Mouse (Mus musculus): ENCODE data around the gene Msi1.

The Msi1 gene

DNA sequence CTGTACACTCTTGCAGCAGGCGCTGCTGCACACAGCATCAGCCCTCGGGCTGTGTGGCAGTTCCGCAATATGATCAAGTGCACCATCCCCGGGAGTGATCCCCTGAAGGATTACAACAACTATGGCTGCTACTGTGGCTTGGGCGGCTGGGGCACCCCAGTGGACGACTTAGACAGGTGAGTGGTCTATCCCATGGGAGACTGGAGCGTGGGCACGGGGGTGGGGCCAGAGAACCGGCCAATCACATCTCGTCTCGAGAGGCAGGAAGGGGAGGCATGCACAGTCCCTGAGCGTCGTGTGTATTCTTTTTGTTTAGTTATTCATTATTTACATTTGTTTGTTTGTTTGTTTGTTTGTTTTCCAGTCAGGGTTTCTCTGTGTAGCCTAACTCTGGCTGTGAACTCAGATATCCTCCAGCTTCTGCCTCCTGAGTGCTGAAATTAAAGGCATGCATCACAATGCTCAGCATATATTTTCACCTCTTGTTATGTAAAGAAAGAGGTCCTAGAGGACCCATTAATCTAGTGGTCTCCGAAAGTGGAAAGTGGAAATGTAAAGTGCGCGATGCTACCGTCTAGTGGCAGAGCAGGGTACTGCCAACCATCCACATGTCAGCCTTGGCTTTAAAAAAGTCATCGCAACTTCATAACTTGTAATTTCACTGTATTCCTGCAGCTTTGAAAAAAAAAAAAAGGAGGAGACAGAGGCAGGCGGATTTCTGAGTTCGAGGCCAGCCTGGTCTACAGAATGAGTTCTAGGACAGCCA, 41.5 kb downstream of the Msi1 start:
- DNase-seq = peak; percentile 47 to 65

DNA sequence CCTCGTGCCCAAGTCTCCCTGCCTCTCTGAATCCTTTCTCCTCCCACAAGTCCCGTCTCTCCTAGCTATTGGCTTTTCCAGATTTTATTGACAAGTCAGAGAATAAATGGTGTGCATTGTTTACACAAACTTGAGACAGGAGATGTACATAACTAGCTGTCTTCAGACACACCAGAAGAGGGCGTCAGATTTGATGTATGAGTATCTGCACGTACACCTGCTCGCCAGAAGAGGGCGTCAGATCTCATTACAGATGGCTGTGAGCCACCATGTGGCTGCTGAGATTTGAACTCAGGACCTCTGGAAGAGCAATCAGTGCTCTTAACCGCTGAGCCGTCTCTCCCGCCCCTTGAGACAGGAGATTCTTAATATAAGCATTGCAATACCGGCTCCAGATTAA, 43.8 kb downstream of the Msi1 start:
- no peak for DNase-seq

DNA sequence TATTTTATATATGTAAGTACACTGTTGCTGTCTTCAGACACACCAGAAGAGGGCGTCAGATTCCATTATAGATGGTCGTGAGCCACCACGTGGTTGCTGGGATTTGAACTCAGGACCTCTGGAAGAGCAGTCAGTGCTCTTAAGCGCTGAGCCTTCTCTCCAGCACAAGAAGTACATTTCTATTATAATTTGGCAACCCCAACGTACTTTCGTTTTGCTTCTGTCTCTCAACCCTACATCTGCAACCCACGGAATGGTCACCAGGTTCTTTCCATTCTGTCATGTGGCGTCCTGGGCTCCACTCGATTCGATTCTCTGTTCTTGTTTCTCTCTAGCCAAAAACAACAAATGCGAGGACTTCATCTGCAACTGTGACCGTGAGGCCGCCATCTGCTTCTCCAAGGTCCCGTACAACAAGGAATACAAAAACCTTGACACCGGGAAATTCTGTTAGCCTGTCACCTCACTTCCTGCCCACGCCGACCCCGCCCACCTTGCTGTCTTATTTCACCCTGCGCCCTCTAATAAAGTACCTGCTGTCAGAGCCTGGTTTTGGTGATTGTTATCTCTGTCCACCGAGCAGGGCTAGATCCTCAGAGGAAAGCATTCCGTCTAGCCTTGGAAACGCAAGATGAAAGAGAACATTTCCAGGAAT, 44.9 kb downstream of the Msi1 start:
- DNase-seq = no peak

DNA sequence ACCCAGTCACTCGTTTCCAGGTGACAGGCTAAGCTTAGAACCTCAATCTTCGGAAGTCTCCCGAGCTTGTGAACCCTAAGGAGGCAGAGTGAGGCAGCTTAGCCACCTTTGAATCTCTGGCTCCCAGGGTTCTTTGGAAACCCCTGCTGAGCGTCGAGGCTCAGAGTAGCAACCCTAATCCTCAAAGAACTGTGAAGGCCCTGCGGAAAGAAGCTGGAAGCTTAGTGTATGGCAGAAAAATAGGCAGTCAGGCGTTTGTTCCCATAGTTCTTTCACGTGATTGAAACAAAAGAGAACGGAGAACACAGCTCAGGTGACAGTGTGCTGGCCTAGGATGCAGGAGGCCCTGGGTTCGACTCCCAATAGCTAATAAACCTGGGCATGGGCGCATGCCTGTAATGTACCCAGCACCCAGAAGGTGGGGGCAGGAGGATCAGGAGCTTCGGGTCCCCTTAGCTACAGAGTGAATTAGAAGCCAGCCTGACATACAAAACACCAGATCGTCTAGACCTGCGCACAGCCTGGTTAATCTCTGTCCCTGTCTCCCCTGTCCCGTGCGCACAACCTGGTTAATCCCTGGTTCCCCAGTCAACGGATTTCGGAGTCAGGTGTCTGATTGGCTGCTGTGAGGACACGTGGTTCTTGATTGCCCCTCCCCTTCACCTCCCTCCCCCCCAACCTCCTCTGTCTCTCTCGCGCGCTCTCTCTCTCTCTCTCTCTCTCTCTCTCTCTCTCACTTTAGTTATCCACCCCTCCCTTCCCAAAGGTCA, 46.1 kb downstream of the Msi1 start:
- no peak for DNase-seq

DNA sequence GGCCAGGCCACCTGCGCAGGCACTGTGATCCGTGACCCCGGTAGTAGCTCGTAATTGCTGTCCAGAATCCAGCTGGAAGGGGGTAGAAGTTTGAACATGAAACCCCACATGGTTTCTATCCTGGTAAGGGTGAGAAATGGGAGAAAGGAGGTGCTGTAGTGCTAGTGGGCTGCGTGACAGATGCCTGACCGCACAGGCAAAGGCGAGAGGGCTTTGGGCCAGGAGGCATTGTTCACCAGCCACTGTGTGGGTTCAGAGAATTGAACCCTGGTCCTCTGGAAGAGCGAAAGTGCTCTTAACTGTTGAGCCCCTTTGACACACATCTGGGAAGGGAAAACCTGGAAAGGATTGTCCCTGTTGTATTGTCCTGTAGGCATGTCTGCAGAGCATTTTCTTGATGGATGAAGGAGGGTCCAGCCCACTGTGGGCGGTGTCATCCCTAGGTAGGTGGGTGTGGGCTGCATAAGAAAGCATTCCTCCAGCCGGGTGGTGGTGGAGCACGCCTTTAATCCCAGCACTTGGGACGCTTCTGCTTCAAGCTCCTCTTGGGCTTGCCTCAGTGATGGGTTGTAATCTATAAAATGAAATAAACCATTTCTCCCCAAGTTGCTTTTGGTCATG, 46.8 kb downstream of the Msi1 start:
- DNase-seq = no peak

DNA sequence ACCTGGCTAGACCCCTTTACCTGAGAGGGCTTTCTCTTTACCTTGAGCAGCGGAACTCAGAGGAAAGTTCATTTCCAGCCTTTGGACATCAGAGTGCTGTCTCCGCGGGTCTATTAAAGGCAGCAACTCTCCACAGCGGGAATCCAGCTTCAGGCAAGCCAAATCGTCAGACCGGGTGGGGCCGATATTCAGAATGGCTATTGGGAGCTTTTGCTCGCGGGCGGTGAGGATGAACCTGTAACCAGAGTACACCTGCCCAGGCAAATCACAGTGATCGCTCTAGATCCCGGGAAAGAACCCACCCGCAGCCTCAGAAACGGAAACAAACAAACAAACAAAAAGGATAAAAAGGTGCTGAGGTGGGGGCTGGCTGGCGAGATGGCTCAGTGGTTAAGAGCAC, 50.2 kb downstream of the Msi1 start:
- DNase-seq = no peak

DNA sequence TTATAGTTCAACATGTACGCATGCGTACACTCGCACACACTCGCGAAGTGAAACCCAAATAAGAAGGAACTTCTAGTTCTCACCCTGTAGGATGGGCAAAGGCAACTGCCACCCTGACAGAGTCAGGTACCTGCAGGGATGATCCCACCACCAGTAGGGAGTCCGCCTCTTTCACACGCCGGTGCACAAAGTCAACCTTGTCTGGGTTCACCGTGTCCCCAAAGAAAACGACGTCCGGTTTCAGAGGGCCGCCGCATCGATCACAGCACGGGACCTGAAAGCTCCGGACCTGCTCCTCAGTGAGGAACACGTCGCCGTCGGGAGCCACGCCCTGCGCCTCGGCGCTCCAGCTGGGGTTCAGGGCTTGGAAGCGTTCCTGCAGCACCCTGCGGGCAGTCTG, 50.7 kb downstream of the Msi1 start:
- peak; percentile 23 to 32 for DNase-seq

DNA sequence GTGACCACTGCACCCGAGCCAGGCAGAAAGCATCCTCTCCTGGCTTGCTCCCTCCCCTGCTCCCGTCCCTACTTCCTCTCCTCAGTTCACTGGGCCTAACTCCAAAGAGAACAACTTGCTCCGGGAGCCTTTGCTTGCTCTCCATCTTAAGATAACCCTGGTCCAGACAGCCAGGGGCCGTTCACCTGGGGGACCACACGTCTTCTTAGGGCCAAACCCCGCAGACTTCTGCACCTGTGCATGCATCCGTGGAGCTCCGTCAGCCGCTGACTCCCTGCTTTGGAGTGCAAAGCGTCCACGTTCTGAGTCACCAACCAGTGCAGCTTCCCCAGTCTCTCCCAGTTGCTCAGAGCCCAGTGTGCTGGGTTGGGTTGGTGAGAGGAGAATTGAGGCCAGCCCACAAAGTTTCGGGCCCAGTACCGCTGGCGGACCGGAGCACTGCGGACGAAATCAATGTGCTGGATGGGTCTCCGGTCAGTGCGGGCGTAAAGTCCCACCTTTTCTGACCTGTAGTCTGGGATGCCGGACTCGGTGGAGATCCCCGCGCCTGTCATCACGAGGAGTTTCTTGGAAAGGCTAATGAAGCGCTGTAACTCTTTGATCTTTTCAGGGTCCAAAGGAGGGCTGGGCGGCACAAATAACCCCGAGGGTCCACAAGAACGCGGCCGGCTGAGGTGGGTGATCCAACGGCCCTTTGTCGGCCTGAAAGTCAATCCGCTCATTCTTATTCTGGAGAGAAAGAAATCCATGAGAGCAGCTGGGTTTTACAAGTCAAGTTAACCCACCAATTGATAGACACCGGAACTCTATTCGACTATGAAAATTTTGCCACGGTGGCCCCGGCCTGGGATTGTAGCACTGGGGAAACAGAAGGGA, 53.2 kb downstream of the Msi1 start:
- DNase-seq = peak in 1 of 2 experiments; percentile 28

DNA sequence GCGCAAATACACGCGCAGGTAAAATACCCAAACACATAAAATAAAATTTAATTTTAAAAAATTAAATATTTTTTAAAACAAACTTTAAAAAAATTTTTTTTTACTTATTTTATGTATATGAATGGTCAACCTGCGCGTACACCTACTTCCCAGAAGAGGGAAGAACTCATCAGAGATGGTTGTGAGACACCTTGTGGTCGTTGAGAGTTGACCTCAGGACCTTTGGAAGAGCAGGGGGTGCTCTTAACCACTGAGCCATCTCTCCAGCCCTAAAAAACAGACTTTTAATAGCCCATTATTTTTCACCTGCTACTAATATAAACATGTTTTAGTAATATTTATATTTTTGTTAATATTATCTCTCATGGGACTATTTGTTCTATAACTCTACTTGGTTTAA, 54.0 kb downstream of the Msi1 start:
- no peak for DNase-seq

DNA sequence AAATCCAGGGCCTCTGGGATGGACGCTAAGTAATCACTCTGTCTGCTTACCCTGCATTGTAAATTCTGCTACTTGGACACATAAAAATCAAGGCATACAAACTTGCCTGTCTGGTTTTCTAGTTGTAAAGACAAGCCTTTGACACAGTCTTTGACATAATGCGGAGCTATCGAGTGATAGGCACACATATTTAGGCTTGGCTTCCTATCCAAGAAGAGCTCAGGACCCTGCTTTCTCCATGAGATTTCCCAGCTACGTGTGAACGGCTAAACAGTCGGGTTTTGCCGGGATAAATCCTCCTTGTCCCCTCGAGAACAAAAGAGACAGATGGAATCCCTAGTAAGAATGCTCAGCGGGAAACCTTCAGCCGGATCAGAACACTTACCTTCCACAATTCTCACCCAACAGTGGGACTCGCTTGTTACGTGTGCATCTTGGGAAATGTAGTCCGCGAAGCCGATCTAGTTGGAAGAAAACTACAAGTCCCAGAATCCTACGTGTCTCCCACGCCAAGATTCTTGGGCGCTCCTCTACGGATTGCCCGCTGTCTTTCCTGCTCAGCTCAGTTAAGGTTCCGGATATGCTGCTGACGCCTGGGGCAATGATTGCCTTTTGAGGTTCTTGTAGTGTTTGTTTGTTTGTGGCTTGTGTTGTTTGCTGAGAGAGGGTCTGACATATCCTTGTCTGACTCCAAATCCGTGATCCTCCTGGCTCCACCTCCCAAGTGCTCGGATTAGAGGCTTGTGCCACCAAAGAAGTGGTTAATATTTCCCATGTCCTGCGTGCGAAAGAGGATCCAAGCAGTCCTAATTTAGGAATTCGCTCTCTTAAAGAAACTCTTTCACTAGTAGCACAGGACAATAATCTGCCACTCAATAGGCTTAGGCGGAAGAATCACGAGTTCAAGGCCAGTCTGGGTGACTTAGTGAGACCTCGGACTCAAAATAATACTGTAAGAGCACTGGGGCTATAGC, 54.8 kb downstream of the Msi1 start, which contains the start of gene Sirt4:
Sirt4 (minus strand) TSS at position 779 of the 974 bp plus-strand sequence.
- peak; percentile 71 to 83 for DNase-seq

DNA sequence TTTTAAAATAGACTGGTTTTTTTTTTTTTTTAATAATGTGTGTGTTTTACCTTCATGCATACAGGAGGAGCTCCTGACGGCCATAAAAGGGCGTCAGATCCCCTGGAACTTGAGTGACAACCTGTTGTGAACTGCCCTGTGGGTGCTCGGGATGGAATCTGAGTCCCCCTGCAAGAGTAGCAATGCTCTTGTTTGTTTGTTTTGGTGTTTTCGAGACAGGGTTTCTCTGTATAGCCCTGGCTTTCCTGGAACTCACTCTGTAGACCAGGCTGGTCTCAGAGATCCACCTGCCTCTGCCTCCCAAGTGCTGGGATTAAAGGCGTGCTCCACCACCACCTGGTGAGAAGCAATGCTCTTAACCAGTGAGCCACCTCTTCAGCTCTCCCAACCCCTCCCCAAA, 55.6 kb downstream of the Msi1 start:
- DNase-seq = no peak

DNA sequence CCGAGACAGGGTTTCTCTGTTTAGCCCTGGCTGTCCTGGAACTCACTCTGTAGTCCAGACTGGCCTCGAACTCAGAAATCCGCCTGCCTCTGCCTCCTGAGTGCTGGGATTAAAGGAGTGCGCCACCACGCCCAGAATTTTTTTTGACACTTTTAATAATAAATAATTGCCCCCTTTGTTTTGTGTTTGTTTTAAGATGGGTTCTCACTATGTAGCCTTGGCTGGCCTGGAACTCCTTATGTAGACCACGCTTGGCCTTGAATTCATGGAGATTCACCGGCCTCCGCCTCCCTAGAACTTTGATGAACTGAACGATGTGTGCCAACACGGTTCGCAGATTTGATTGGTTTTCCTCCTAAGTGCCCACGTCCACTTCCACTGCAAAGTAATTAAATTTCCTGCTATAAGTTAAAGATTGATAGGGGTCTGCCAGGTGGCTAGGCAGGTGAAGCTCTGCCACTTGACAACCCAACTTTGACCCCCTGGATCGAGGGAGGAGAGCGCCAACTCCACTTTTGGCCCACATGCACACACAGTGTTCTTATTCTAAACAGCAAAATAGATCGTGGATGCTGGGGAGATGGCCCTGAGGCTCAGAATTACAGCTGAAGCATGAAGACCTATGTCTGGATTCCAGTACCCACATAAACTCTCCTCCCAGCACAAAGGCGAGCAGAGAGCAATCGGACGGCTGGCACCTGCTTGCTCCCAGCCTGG, 56.2 kb downstream of the Msi1 start:
- no peak for DNase-seq

DNA sequence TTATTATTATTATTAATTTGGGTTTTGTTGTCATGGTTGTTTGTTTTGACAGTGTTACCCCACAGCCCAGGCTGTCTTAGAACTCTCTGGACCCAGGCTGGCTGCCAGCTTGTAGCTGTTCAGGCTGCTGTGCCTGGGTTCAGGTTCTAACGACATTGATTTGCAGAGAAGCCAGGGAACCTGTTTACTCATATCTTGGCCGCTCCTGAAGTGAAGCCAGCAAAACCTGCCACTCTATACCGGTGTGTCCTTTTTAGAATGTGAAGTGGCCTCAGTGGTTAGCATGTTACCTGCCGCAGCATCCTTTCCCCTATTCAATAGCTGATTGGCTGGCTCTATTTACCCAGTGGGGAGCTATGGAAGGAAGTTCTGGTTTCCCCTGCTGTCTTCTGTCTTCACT, 57.3 kb downstream of the Msi1 start:
- DNase-seq = no peak

DNA sequence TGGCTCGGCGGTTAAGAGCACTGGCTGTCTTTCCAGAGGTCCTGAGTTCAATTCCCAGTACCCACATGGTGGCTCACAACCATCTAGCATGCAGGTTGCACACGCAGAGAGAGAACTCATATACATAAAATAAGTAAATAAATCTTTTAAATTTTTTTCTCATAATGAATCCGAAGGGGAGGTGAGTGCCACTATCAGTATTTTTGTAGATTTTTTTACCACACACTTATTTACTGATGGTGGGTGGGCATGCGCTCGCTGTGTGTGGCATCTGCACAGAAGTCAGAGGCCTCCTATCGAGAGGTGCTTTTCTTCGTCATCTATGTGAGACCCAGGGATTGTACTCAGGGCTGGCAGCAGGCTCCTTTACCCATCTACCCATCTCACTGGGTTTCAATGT, 58.0 kb downstream of the Msi1 start:
- DNase-seq = no peak

DNA sequence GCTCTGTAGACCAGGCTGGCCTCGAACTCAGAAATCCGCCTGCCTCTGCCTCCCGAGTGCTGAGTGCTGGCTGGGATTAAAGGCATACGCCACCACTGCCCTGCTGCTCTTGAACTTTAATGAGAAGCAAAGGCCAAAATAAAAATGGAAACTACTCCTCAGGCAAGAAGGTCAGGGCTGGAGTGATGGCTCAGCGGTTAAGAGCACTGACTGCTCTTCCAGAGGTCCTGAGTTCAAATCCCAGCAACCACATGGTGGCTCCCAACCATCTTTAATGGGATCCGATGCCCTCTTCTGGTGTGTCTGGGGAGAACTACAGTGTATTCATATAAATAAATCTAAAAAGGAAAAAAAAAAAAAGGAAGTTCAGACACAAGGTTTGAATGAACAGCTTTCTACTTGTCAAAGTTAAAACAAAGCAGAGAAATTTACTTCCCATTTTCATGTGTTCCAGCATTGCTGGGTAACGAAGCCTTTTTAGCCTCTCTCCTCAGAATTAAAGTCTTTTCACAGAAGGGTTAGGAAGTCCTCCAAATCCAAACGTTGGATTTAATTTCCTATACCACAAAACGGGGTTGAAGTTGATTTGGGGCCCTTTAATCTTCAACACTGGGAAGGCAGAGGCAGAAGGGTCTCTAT, 58.7 kb downstream of the Msi1 start:
- DNase-seq = no peak

DNA sequence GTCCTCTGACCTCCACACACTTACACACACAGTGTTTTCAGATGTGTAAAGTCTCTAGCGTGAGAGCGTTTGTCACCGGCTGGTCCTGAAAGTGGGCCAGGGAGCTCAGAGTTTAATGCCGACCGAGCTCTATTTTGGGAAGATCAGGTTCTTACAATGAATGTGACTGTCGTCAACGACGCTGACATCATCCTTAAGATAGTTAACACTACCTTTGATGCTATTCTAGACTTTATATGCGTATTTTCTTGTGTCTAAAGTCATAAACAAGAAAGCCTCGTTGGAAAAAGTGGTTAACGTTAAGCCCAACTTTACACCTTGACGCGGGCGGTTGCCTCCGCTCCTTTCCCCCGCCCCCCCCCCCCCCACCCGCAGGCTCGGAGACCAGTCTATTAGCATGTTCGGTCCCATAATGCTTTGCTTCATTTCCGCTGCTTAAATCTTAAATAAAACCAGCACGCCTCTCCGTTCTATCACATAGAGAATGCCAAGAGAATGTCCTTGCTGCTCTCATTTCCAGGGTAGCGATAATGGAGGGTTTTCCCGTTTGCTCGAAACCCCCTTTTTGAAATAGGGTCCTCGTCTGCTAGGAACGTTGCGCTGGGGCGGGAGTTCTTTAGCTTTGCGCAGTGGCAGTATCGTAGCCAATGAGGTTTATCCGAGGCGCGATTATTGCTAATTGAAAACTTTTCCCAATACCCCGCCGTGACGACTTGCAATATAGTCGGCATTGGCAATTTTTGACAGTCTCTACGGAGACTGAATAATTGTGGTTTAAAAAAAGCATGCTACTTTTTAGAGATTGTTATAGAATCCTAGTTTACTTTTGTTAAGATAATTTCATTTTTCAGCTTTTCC, 59.7 kb downstream of the Msi1 start:
- DNase-seq = peak; percentile 80

DNA sequence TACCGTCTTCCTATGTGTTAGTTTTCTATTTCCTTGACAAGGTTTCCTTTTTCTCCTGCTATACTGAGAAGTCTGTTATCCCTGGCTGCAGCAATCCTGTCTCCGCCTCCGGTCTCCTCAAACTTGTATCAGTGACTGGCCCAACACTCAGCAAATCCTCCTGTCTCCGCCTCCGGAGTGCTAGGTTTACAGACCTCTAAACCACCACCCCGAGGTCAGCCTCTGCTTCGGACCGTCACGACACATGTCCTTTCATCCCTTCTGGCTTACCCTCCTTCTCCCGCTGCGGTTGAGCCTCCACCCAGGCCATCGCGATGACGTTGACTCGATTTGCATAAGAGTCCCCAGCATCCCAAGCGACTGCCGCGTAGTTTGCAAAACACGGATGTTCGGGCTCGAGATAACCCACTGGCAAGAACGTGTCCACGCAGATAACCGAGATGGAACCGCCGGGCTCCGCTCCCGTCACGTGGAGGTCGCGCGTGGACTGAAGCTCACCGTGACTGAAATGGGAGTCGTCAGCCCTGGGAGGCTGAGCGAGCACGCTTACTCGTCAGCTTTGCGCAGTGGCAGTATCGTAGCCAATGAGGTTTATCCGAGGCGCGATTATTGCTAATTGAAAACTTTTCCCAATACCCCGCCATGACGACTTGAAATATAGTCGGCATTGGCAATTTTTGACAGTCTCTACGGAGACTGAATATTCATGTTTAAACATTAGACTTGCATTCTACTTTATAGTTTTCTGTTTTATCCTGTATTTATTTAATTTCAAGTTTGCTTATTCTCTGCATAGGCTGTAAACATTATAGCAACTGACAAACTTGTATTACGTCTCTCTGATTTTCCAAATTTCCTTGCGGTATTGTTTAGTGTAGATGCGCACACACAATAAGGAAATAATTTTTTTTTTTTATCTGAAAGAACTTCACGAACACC, 60.6 kb downstream of the Msi1 start:
- peak; percentile 83 to 84 for DNase-seq

DNA sequence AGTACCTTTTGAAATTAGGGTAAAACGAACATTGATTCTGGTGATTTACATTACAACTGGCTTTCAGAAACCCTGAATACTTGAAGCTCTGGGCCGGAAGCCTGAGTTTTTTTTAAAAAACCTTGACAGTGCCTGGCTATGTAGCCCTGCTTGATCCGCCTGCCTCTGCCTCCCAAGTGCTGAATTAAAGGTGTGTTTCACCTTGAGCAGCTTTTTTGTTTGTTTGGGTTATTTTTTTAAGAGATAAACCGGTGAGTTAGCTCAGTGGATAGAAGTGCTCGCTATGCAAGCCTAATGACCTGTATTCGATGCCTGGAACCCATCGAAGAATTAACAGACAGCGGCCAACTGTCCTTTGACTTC, 61.2 kb downstream of the Msi1 start:
- no peak for DNase-seq
